15 mouse cellular contexts compared by ENCODE assay signal in the genomic region with DNA sequence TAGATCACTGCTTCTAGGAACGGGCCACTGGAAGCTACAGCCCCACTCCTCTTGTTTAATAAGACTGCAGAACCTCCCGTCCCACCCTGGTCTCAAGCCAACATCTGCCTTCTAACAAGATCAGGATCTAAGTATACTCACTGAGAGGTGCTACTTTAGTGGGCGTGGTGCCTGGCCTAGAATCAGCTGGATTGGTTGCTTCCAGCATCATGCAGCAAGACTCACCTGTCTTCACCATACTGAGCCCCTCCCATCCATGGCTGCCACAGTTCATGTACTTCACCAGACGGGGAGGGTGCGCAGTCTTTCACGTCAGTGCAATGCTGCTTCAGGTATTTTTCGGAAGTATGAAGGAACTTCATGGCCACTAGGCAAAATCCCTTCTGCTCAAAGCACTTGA.
"Had no signal": no experiment of that assay in that cellular context is flagged by ENCODE, and none has a peak within 500 bp of the region (broad histone marks: within the 10 kb centered on the region; RNA-seq: fewer than 3 reads in every experiment).

No protein-coding gene starts in this region.

- H3K27ac ChIP-seq: liver, embryonic 13.5 days; midbrain, embryonic 10.5 days; midbrain, embryonic 13.5 days; neural tube, embryonic 13.5 days had no signal

- DNase-seq: kidney, adult 18-20 months; kidney, postnatal 14 days; liver, embryonic 13.5 days; lung, embryonic 14.5 days; lung, postnatal 36 days; thymus, adult 18-20 months had no signal

- H3K9me3 ChIP-seq: liver, embryonic 13.5 days; midbrain, embryonic 10.5 days; midbrain, embryonic 13.5 days; neural tube, embryonic 13.5 days had no signal

- H3K9ac ChIP-seq: liver, embryonic 13.5 days; lung, embryonic 14.5 days; midbrain, embryonic 13.5 days; neural tube, embryonic 13.5 days had no signal

- H3K4me1 ChIP-seq: liver, embryonic 13.5 days; midbrain, embryonic 13.5 days; neural tube, embryonic 13.5 days had no signal

- H3K27me3 ChIP-seq: liver, embryonic 13.5 days; midbrain, embryonic 13.5 days; neural tube, embryonic 13.5 days had no signal

- H3K4me2 ChIP-seq: liver, embryonic 13.5 days; lung, embryonic 14.5 days; midbrain, embryonic 13.5 days; neural tube, embryonic 13.5 days had no signal

- H3K4me3 ChIP-seq: liver, embryonic 13.5 days; megakaryocyte, embryonic 14.5 days; midbrain, embryonic 10.5 days; midbrain, embryonic 13.5 days; myocyte; neural tube, embryonic 13.5 days had no signal

- H3K36me3 ChIP-seq: liver, embryonic 13.5 days; midbrain, embryonic 10.5 days; midbrain, embryonic 13.5 days; neural tube, embryonic 13.5 days had no signal

- ATAC-seq: inflammation-experienced regulatory T-cells, adult 6 months; intestine, embryonic 16.5 days; lung, postnatal 0 days; midbrain, embryonic 13.5 days; midbrain, embryonic 16.5 days had no signal
